9 mouse cellular contexts compared by ENCODE assay signal in genomic region chr1:38248027-38248426, GRCm38 (mm10).
DNase-seq lines count a peak whose midpoint lies in the region; ATAC-seq and TF ChIP-seq lines count a peak whose summit lies in the region.
"Had no signal": no experiment of that assay in that cellular context is flagged by ENCODE, and none has a peak within 500 bp of the region (broad histone marks: within the 10 kb centered on the region; RNA-seq: fewer than 3 reads in every experiment).

No protein-coding gene starts in this region.

- H3K27me3 ChIP-seq in intestine, embryonic 14.5 days (replicated peaks; ENCODE audit: control insufficient read depth, insufficient read depth, low read length), result no peaks in the 10 kb centered on the region
- no peaks in the 10 kb centered on the region for H3K27me3 ChIP-seq in intestine, embryonic 16.5 days (replicated peaks; ENCODE audit: control insufficient read depth, insufficient read depth, low read length)
- H3K27me3 ChIP-seq in embryonic facial prominence, embryonic 10.5 days (replicated peaks; ENCODE audit: low read depth, poor library complexity, severe bottlenecking), result no peaks in the 10 kb centered on the region
- H3K27me3 ChIP-seq in cerebellum, adult 2 months (ENCODE audit: control insufficient read depth, insufficient read depth, low read length), result no peaks in the 10 kb centered on the region
- H3K27me3 ChIP-seq: heart, embryonic 15.5 days had no signal

- no peak overlapping the region for H3K9ac ChIP-seq in intestine, embryonic 14.5 days (ENCODE audit: low read length)
- no peak overlapping the region for H3K9ac ChIP-seq in intestine, embryonic 16.5 days (ENCODE audit: low read depth, low read length)
- H3K9ac ChIP-seq: heart, embryonic 15.5 days had no signal

- no peak overlapping the region for H3K27ac ChIP-seq in intestine, embryonic 14.5 days (ENCODE audit: low read depth)
- H3K27ac ChIP-seq in intestine, embryonic 16.5 days (ENCODE audit: low read length), result no peak overlapping the region
- peak overlapping the region; percentile 35; the same call in 1 of the 2 replicates for H3K27ac ChIP-seq in embryonic facial prominence, embryonic 10.5 days (replicated peaks)
- H3K27ac ChIP-seq in cerebellum, adult 2 months (ENCODE audit: insufficient read depth, low read length), result no peak overlapping the region
- H3K27ac ChIP-seq: heart, embryonic 15.5 days had no signal

- ATAC-seq in intestine, embryonic 14.5 days (replicated peaks; ENCODE audit: low FRiP score, low TSS enrichment, low read depth), result peak; percentile 30
- ATAC-seq in intestine, embryonic 16.5 days, result no peak

- H3K36me3 ChIP-seq in intestine, embryonic 14.5 days (ENCODE audit: control insufficient read depth, insufficient read depth, low read length), result no peaks in the 10 kb centered on the region; the same call in 1 of the 2 replicates
- H3K36me3 ChIP-seq in intestine, embryonic 16.5 days (ENCODE audit: control insufficient read depth, insufficient read depth, low read length), result no peaks in the 10 kb centered on the region
- no peaks in the 10 kb centered on the region for H3K36me3 ChIP-seq in embryonic facial prominence, embryonic 10.5 days (replicated peaks)
- H3K36me3 ChIP-seq: heart, embryonic 15.5 days had no signal

- H3K9me3 ChIP-seq in intestine, embryonic 14.5 days (ENCODE audit: control insufficient read depth, low read length), result no peaks in the 10 kb centered on the region
- H3K9me3 ChIP-seq in intestine, embryonic 16.5 days (ENCODE audit: control insufficient read depth, low read length), result no peaks in the 10 kb centered on the region
- no peaks in the 10 kb centered on the region for H3K9me3 ChIP-seq in embryonic facial prominence, embryonic 10.5 days
- H3K9me3 ChIP-seq: heart, embryonic 15.5 days had no signal

- no peak for TF ChIP-seq CTCF in cerebellum, adult 2 months (IDR thresholded peaks at IDR 0.05; ENCODE audit: borderline replicate concordance, insufficient read depth, low read depth, low read length)

- 17% methylated on average over 9 of the region's 9 CpGs for WGBS in intestine, embryonic 14.5 days
- WGBS in intestine, embryonic 16.5 days, result 33% methylated on average over 9 of the region's 9 CpGs
- 57% methylated on average over 9 of the region's 9 CpGs for WGBS in embryonic facial prominence, embryonic 10.5 days
- WGBS in cerebellum, adult 2 months, result 60% methylated on average over 9 of the region's 9 CpGs

- no peak for TF ChIP-seq POLR2A in cerebellum, adult 2 months (IDR thresholded peaks at IDR 0.05; ENCODE audit: borderline replicate concordance, insufficient read depth, low read length)

- peak overlapping the region; percentile 15; the same call in 1 of the 2 replicates for H3K4me2 ChIP-seq in intestine, embryonic 14.5 days (ENCODE audit: low read length)
- H3K4me2 ChIP-seq in intestine, embryonic 16.5 days (ENCODE audit: low read depth, low read length), result no peak overlapping the region
- H3K4me2 ChIP-seq: heart, embryonic 15.5 days had no signal

- no peak overlapping the region for H3K4me3 ChIP-seq in intestine, embryonic 14.5 days (ENCODE audit: low read depth, low read length)
- no peak overlapping the region for H3K4me3 ChIP-seq in intestine, embryonic 16.5 days (ENCODE audit: low read length)
- no peak overlapping the region for H3K4me3 ChIP-seq in embryonic facial prominence, embryonic 10.5 days
- H3K4me3 ChIP-seq in cerebellum, adult 2 months (replicated peaks; ENCODE audit: insufficient read depth, low read depth, low read length), result no peak overlapping the region
- H3K4me3 ChIP-seq: heart, embryonic 15.5 days had no signal

- no peak for DNase-seq in intestine, embryonic 14.5 days (ENCODE audit: low spot score)
- peak; percentile 50 for DNase-seq in adrenal gland, postnatal 10 days
- peak; percentile 40 for DNase-seq in embryonic facial prominence, embryonic 10.5 days (ENCODE audit: low spot score)
- DNase-seq in mesoderm, embryonic 11.5 days (ENCODE audit: low read depth, low spot score), result peak; percentile 64
- DNase-seq in right cerebral cortex, adult 2 months (ENCODE audit: low spot score in 2 of 2), result no peak
- no peak for DNase-seq in cerebellum, adult 2 months
- DNase-seq in left cerebral cortex, adult 11 months (ENCODE audit: low spot score), result no peak

- peaks cover 25% of the 10 kb centered on the region for H3K4me1 ChIP-seq in intestine, embryonic 14.5 days (replicated peaks; ENCODE audit: control insufficient read depth, insufficient read depth, low read length)
- peaks cover 23% of the 10 kb centered on the region for H3K4me1 ChIP-seq in intestine, embryonic 16.5 days (ENCODE audit: control insufficient read depth, insufficient read depth, low read length)
- peaks cover 24% of the 10 kb centered on the region for H3K4me1 ChIP-seq in embryonic facial prominence, embryonic 10.5 days
- H3K4me1 ChIP-seq in cerebellum, adult 2 months (ENCODE audit: control insufficient read depth, insufficient read depth, low read length), result no peaks in the 10 kb centered on the region
- H3K4me1 ChIP-seq: heart, embryonic 15.5 days had no signal

Comparison
In these comparisons a context has a peak if more than half of its experiments do, and no peak if none do; other contexts are left out.
1. DNase-seq: peak in adrenal gland, postnatal 10 days (single experiment), embryonic facial prominence, embryonic 10.5 days (single experiment) and mesoderm, embryonic 11.5 days (single experiment); none in intestine, embryonic 14.5 days (single experiment), right cerebral cortex, adult 2 months (0 of 2), cerebellum, adult 2 months (0 of 2) and left cerebral cortex, adult 11 months (single experiment).